Mouse (Mus musculus) limb, embryonic 14.5 days (tissue): ENCODE measurements at regions not wholly inside any gene's neighbourhood (a gene's known extent, or its start where the extent isn't known, plus 50 kb on each side); places are given as distances from the start of the nearest gene placed in this dataset.

Source experiments
- ATAC-seq: fragments of 200-750 bp; cut with Nextera tagmentation; 2 replicates; pipeline ENCODE4 v1.8.0; 2017; ENCODE audit warnings: low read depth, moderate number of reproducible peaks, moderate TSS enrichment; ENCODE audit not compliant: low FRiP score
- DNase-seq: peaks from one replicate; pipeline ENCODE4 v3.0.0-alpha.2; 2015; ENCODE audit warnings: low spot score
- H3K27ac ChIP-seq: fragments of 300-500 bp; sonication (generic); replicated peaks from 2 replicates; pipeline ENCODE4 v1.5.1; 2014; ENCODE audit warnings: low read depth, mild to moderate bottlenecking, low read length, moderate library complexity, mixed read lengths
- H3K27me3 ChIP-seq: fragments of 300-500 bp; sonication (generic); 2 replicates; pipeline ENCODE4 v1.6.1; 2014; ENCODE audit warnings: low read length, mixed read lengths; ENCODE audit not compliant: control insufficient read depth, insufficient read depth
- H3K36me3 ChIP-seq: fragments of 300-500 bp; sonication (generic); 2 replicates; pipeline ENCODE4 v1.6.1; 2014; ENCODE audit warnings: mild to moderate bottlenecking, low read length, moderate library complexity, mixed read lengths; ENCODE audit not compliant: control insufficient read depth, insufficient read depth
- H3K4me1 ChIP-seq: fragments of 300-500 bp; sonication (generic); 2 replicates; pipeline ENCODE4 v1.6.1; 2014; ENCODE audit warnings: antibody characterized with exemption, low read length, mixed read lengths; ENCODE audit not compliant: control insufficient read depth, insufficient read depth
- H3K4me2 ChIP-seq: fragments of 300-500 bp; sonication (generic); replicated peaks from 2 replicates; pipeline ENCODE4 v1.6.1; 2014; ENCODE audit warnings: low read depth, mild to moderate bottlenecking, low read length, moderate library complexity; ENCODE audit not compliant: severe bottlenecking
- H3K4me3 ChIP-seq: fragments of 300-500 bp; sonication (generic); replicated peaks from 2 replicates; pipeline ENCODE4 v1.5.1; 2014; ENCODE audit warnings: low read length
- H3K9ac ChIP-seq: fragments of 300-500 bp; sonication (generic); 2 replicates; pipeline ENCODE4 v1.6.1; 2014; ENCODE audit warnings: mild to moderate bottlenecking, low read depth, low read length, moderate library complexity; ENCODE audit not compliant: severe bottlenecking
- H3K9me3 ChIP-seq: fragments of 300-500 bp; sonication (generic); 2 replicates; pipeline ENCODE4 v1.6.1; 2016; ENCODE audit warnings: low read length; ENCODE audit not compliant: control insufficient read depth
- POLR2A ChIP-seq: fragments of 200-500 bp; IDR thresholded peaks from 2 replicates; pipeline ENCODE4 v1.8.0; 2012; ENCODE audit warnings: inconsistent platforms, mild to moderate bottlenecking, moderate library complexity, borderline replicate concordance; ENCODE audit not compliant: insufficient read depth, insufficient read length; ENCODE audit errors: extremely low read depth
- WGBS: fragments of 180-500 bp; shearing (Covaris S2); extraction: QIAGEN DNeasy Blood & Tissue Kit; methylation state at CpG from one replicate; pipeline ENCODE4 v1.1.7; 2014; 5-methylcytosine and 5-hydroxymethylcytosine counted together

DNA sequence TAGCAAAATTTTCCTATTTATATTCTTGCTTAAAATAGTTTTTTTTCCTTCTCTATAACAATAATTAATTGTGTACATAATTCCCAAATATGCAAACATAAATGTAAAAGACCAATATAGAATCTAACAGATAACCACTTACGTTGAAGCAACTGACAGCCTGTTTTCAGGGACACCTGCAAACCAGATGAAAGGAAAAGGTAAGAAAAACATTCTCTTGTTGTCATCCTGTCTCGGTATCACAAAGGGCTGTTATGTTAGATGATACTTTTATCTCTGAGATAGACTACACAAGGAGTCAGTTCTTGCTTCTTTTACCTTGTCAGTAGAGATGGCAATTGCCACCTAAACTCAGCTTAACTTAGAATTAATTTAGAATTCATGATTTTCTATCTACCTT lies 3984.9 kb upstream of the Gm7489 start:
- Histone ChIP-seq H3K4me1 (no peaks in the 10 kb centered on the region), H3K4me2 (no peak overlapping the region), H3K9me3 (no peaks in the 10 kb centered on the region), H3K36me3 (no peaks in the 10 kb centered on the region), H3K27me3 (no peaks in the 10 kb centered on the region), H3K9ac (no peak overlapping the region), H3K27ac (no peak overlapping the region), H3K4me3 (no peak overlapping the region)
- DNase-seq: no peak
- WGBS: 82% methylated on average over 2 of the region's 2 CpGs
- ATAC-seq: no peak
- no peak for TF ChIP-seq POLR2A
